Mouse (Mus musculus) cerebellum, postnatal 36 days (tissue): ENCODE measurements around the gene Fahd1.

Experiments
- DNase-seq, 2 experiments: peaks; one replicate each; pipeline ENCODE4 v3.0.0; 2021 to 2022; ENCODE audit warnings: mixed read lengths in 2 of 2

Fahd1 gene

DNA sequence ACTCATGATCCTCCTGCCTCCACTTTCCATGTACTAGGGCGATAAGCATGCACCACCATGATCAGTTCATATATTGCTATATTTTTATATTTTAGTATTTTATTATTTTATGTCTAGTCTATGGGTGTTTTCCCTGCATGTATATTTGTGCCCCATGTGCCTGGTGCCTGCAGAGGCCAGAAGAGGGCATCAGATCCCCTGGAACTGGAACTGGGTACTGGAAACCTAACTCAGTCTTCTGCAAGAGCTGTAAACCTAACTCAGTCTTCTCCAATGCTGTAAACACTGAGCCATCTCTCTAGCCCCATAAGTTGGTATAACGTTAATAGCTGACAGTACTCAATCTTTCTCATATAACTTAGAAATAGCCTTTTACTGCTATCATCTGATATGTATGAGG lies 7.5 kb downstream of the Fahd1 start:
- no peak for DNase-seq

GRCm38 (mm10) chr17:24841133-24841532 lies 9.0 kb downstream of the Fahd1 start:
- DNase-seq = peak; percentile 50 to 57

DNA sequence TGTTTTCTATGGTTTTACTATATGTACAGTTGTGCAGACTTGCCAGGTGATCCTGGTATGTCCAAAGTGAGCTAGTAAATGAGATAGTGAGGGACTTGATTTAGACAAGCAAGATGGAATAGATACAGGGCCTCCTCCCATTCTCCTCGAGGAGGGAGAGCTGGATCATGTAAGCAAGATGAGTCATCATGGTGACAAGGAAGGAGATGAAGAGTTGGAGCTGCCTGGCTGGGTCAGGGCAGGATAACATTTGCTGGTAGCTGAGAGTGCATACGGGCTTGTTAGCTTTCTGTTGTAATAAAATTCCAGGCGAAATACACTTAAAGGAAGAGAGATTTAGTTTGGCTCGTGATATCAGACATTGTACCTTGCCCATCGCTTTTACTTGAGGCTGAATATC lies 9.8 kb downstream of the Fahd1 start:
- no peak for DNase-seq

GRCm38 (mm10) chr17:24839842-24840241 lies 10.3 kb downstream of the Fahd1 start, which contains the start of gene Hagh:
Gene Hagh (plus strand): TSS chr17:24840143.
- DNase-seq = no peak

DNA sequence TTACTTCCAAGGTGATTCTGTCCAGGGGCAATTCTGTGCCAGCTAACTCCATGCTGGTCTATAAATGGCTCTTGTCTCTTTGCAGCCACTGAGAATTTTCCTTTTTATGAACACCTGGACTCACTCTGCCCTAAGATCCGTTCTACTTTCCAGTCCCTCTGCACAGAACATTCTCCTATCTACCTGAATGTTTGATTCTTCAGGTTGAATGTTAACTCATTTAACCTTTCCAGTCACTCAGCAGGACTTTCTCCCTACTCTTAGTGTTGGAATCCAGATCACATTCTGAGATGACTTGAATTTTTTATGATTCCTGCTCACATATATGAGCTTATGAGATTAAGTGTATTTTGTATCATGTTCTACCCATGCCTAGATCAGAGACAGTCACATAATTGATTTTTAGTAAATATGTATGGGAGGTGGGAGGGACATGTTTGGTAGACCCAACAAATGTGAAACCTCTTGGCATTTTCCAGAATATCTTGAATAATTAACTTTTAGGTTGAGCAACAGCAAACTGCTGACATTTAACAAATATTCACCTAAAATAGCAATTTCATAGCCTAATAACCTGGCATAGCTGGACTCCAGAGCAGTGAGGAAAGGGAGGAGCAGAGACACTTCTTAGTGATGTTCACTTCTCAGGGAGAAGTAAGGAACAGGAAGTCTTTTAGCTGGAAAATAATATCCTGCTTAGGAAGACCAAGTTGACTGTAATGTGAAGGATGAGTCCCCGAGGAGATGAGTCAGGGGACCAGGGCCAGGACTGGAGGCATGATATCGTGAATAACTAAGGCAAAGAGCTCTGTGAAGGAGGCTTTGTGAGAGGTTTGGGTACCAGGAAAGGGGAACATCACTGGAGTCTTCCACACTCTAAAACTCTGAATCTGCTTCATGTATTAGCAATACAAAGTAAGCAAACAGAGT lies 28.5 kb downstream of the Fahd1 start:
- no peak for DNase-seq

DNA sequence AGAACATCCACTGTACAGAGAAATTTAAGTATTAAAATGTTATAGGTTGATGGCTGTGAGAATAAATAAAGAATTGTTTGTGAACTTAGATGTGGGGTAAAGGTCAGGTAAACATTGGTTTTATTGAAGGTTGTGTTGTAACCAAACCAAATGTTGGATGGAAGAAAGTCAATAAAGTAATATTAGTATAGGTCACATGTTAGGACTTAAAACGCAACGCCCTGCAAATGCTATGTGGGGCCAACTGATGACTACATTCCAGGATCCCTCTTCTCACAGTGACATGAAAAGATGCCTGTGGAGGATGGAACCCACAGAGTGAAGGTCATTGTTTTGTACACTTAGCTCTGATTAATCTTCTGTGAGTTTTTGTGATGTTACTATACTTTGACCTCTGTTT lies 30.7 kb downstream of the Fahd1 start:
- DNase-seq = no peak

GRCm38 (mm10) chr17:24818172-24818571 lies 32.0 kb downstream of the Fahd1 start:
- DNase-seq = no peak

DNA sequence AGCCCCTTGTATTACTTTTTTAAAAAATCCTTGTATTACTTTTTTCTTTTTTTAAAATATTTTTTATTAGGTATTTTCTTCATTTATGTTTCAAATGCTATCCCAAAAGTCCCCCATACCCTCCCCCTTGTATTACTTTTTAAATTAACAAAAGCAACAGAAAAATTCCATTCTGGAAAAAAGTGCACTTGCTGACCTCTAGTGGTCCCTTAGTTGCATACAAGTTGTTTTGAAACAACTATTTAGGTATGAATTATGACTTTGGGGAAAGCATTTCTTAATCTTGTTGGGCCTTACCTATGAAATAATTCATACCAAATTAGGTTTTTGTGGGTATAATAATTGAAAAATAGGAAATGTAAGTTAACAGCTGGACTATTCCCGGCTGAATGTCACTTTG lies 32.7 kb downstream of the Fahd1 start:
- DNase-seq = no peak

DNA sequence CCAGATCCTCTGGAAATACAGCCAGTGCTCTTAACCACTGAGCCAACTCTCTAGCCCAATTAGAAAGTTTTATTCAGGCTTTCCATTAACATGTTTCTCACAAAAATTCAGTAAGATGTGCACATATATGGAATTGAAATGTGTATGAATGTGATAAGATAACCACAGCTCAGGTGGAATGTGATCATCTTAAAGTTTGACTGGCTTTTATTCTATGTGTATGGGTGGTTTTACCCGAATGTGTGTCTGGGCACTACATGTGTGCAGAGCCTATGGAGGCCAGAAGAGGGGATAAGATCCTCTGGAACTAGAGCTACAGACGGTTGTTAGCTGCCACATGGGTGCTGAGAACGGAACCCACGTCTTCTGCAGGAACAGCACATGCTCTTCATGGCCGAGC lies 34.9 kb downstream of the Fahd1 start:
- DNase-seq = no peak

DNA sequence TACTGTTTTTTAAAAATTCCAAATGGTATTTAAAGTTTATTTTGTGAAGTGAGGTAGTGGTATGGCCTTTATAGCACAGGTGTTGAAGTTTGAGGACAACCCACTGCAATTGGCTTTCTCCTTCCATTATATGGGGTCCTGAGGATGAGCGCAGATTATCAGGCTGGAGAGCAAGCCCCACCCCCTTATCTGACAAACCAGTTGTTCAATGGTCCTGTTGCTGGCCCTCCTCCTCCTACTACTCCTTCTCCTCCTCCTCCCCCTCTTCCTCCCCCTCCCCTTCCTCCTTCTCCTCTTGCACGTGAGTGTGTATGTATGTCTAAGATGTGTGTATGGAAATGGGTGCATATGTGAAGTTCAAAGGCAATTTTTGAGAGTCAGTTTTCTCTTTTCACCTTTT lies 37.9 kb downstream of the Fahd1 start:
- DNase-seq = no peak

DNA sequence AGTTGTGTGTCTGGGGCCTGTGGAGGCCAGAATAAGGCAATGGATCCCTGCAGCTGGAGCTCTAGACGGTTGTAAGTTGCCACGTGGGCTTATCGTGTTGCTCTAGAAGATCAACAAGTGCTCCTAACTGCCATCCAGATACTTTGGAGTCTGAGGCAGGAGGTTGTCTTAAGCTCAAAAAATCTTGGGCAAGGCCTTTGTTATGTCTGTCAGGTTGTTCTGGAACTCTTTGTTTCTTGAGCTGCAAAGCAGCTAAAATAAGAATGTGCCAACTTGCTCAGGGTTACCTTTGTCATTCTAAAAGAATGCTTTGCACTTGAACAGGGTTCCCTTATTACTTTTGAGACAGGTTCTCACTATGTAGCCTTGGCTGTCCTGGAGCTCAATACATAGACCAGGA lies 39.0 kb downstream of the Fahd1 start:
- DNase-seq = no peak

DNA sequence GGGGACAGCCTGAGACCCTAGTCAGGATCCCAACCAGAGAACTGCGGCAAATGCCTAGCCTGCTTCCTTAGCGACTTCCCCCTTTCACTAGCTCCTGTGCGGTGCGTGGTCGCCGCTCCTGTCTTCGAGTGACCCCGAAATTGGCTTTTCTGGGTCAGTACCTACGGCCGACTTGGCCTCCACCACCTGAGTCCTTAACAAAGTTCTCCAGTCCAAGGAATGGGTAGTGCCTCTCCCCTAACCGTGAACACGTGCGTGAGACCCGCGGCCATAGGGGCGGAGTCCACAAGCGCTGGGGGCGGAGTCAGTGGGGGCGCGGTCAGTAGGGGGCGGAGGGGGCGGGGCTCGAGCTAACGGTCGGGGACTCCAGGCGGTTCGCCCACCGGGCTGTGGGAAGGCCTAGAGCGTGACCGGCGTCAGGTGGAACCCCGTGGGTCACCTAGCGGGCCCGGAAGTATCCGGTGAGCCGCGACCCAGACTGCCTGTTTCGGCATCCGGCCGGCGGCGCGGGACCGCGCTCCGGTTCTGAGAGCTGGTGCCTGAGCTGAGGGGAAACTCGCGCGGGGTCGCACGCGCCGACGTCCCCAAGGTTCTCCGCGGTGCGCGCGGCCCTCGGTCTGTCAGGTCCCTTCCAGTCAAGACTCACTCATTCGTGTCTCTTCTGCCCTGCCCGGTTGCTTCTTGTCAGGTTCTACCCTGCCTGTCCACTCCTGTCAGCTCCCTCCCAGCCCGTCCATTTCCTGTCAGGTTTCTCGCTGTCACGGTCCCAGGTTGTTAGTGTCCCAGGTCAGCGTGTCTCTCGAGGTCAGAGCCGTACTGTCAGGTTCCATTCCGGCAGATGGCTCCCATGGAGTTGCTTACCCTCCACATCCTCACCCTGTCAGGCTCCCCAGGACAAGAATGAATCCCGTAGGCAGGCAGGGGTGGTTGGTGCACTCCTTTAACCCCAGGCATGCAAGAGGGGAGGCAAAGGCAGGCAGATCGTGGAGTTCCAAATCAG lies 45.9 kb downstream of the Fahd1 start, which contains the start of gene Meiob:
Gene Meiob (plus strand): TSS at position 338 of the 1,000 bp plus-strand sequence.
- DNase-seq = peak; percentile 10 to 14

DNA sequence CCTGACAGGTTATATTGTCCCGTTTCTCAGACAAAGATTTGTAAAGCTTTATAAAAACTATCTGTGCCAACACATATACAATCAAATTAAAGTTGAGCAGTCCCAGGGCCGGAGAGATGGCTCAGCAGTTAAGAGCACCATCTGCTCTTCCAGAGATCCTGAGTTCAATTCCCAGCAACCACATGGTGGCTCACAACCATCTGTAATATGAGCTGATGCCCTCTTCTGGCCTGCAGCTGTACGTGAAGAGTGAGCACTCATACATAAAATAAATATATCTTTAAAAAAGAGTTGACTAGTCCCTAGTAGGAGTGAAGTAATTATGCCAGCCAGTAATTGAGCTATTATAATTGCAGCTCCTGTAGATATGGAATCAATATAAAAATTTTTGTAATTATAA lies 49.6 kb downstream of the Fahd1 start:
- no peak for DNase-seq

DNA sequence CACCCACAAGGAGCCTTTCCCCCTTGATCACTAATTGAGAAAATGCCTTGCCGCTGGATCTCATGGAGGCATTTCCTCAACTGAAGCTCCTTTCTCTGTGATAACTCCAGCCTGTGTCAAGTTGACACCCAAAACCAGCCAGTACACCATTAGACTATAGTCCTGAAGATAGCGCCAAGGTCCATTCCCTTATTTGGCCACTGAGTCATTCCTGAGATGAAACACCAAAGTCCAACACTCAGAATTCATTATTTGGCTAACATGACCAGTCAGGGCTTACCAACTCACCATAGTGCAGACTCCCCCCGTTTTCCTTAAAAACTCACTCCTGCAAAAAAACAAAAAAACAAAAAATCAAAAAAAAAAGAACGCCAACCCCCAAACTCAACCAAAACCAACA lies 50.7 kb downstream of the Fahd1 start:
- DNase-seq = no peak
